Mouse (Mus musculus) gastrocnemius, postnatal 10 days (tissue): ENCODE results near the gene Ptgis. TPM values are rescaled to one million over a fixed set of nuclear protein-coding genes. Genes with fewer than 3 reads are reported as not detected.

Source experiments
- DNase-seq: peaks from one replicate; pipeline ENCODE4 v3.0.0; 2021; ENCODE audit warnings: mixed read lengths
- total RNA-seq, 2 experiments: library from RNA; stranded (reverse); gene quantifications; 2 replicates each; pipeline ENCODE4 v1.2.3; 2021

Ptgis gene
- total RNA-seq, 2 experiments from 2014 or later, result 13.7 to 17.8 TPM

DNA sequence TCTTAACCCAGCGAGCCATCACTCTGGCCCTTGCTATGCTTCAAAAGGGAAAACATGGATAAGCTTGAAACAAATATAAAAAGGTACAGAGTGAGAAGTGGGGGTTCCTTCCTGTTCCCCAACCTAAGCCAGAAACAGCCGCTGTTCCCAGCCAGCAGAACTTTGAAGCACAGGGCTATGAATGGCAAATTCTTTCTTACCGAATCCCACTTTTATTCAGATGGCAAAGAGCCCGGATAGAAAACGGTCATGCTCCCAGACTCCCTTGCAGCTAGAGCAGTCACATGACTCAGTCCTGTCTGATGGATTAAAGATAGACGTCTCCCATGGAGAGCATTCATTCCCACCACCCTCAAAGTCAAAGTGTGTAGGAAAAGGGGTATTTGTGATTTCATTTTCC lies 89.5 kb downstream of the Ptgis start:
- no peak for DNase-seq

DNA sequence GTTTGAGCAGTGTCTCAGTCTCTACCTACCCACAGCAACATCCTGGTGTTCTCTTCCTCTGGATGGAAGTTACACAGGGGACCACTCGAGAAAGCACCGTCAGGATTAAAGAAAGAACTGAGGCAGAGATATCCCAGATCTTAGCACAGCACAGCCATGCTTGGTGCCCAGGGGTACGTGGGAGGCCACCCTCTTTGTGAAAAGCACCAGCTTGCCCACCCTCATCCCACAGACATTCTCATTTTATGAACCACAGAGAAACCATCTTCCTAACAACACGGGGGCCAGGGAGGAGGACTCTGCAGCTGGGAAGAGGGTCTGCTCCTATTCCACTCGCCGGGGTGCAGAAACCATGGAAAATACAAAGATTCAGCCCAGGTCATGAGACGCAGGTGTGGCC lies 90.3 kb downstream of the Ptgis start:
- DNase-seq, result no peak

DNA sequence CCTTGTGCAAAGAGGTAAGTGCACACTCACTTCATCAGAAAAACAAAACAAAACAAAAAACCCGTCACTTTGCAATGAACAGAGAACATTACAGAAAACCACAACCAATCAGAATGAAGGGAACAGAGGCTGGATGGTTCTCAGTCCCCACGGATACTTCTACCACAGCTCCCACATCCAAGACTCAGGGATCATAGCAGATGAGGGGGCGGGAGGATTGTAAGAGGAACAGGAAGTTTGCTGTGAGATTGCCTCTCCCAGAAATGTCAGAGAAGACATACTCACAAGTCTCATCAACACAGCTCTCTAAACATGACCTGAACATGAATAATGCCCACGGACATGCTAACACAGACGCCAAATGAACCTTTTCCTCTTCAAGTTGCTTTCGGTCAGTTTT lies 91.4 kb downstream of the Ptgis start:
- no peak for DNase-seq

DNA sequence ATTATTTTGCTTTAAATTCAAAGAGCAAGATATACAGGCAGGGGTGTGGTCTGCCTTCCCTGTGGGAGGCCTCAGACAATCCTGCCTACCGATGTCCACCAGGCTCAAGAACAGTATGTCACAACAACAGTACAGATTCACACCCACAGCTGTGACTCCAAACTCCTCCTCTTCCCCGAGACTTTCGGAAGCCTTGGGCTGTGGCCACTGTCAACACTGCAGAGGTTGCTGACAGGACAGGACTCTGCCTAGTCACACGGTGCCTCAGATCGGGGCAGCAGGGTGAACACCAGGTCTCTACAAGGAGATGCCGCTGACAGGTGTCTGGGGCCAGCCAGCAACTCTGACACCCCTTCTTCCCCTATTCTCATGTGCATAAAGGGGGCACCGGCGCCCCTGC lies 92.7 kb downstream of the Ptgis start:
- no peak for DNase-seq

DNA sequence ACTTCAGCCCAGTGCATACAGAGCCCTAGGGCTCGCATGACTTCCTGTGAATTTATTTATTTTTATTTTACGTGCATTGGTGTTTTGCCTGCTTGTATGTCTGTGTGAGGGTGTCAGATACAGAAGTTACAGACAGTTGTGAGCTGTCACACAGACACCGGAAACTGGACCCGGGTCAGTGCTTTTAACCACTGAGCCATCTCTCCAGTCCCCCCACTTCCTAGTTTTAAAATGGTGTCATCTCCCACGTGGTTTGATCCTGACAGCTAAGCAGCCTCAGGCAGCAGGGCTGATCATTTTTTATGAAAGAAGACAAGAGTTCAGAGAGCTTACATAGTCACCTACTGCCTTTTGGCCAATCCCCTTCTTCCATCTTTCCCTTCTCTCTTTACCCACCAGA lies 94.5 kb downstream of the Ptgis start:
- no peak for DNase-seq

DNA sequence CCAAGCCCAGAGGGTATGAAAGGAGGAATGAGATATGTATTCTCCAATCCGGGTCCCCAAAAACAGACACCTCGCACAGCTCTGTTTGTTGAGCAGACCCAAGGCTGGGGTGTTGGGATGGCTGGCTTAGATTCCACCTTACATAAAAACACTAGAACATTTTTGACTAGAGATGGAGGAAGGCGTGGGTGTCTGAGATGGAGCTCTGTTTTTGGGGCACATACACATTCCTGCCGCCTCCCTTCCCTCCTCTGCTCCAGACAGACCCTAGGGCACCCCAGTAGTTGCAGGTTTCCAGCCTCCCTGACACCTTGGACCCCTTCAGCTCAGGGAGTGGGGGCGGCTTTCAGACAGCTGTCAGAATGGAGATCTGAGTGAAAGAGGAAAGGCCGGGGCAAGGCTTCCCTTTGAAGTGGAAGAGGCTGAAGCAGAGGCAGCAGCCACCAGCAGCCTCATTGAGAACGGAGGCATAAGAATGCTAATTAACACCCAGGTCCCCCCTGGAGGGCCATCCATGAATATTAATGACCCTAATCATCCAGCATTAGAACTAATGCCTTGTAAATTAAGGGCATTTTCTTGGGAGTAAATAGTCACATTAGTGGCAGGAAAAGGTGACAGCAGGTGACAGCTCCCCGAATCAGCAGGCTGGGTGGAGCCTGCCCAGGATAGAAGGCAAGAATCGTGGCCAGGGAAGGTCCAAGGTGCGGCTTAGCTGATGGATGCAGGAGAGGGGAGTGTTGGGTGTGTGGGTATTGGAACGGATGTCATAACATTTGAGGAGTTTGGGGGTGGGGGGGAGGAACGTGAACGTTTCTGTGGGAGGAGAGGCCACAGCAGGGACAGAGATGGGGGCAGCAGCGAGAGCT lies 95.7 kb downstream of the Ptgis start:
- DNase-seq, result no peak

DNA sequence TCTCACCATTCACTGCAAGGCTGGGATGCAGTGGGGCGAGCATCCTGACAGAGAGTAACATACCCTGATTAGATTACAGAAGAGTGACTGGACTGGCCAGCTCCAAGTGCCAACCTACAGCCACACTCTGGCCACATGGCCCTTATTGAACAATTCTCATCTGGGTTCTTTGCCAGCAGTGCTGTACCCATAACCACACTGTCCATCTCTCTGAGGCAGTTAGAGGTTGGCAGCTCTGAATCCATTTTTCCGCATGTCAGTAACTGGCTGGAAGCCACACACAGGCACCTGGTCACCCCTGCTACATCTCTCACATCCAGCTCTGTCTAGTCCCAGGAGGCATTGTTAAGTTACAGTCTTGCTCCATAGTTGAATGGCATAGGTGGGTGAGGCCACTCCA lies 96.5 kb downstream of the Ptgis start:
- DNase-seq, result no peak

DNA sequence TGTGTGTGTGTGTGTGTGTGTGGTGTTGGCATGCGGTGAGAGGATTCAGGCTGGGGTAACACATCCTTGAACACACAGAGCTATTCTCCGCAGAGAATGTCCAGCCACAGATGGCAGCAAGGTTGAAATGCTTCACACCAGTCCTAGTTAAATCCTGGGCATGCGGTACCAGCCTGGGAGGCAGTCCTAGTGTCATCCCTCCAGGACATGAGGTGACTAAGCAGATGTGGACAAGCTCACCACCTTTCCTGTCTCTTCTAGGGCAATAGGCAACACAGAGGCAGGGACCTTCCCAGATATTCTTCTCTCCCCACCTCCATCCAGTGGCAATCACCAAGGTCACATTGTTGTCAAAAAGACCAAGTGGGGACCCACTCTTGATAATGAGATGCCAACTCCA lies 98.1 kb downstream of the Ptgis start:
- DNase-seq, result no peak

DNA sequence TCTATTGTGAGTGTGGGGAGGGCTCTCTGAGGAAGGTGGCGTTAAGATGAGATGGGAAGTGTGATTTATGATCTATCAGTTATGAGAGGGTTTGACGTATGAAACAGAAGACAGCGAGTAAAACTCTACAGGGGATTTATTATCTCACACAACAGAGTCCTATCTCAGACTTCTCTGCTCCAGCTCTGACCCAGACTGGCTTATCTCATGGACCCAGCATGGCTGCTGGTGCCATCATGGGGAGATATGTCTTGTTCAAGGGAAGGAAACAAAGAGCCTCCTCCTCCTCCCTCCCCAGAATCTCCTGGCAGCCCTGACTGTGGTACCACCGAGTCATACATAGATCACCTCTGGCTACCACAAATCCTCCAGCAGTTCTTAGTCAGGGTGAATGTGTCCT lies 98.6 kb downstream of the Ptgis start:
- DNase-seq, result no peak

Other genes starting within 250 kb of the Ptgis start
- 10 to 100 TPM; 44.9 to 57.9 TPM for gene Stau1, start 244.3 kb downstream of the Ptgis start, total RNA-seq
- gene Ddx27, start 225.4 kb downstream of the Ptgis start, total RNA-seq, result 10 to 100 TPM; 11.9 to 16.9 TPM
- gene Znfx1, start 177.6 kb downstream of the Ptgis start, total RNA-seq, result 10 to 100 TPM; 13.5 to 16.2 TPM
- gene Kcnb1, start 50.4 kb downstream of the Ptgis start, total RNA-seq, result 10 to 100 TPM; 35.0 to 35.2 TPM
- 10 to 100 TPM; 21.1 to 26.0 TPM for gene B4galt5, start 108.6 kb upstream of the Ptgis start, total RNA-seq
- gene Slc9a8, start 181.1 kb upstream of the Ptgis start, total RNA-seq, result 10 to 100 TPM; 29.2 to 33.3 TPM